Mouse (Mus musculus): ENCODE measurements around the gene Slc12a1. TPM values are rescaled to one million over a fixed set of nuclear protein-coding genes. Genes with fewer than 3 reads are reported as not detected.

The Slc12a1 gene
- polyA plus RNA-seq, 1 experiment from 2014 or later, result 0.04 TPM

- Histone ChIP-seq H3K9ac (ENCODE audit: low read depth, low read length) (no peak overlapping the region), H3K9me3 (ENCODE audit: control insufficient read depth, low read length) (no peaks in the 10 kb centered on the region), H3K4me2 (ENCODE audit: low read length) (no peak overlapping the region), H3K27me3 (replicated peaks; ENCODE audit: control insufficient read depth, insufficient read depth, low read length) (no peaks in the 10 kb centered on the region), H3K27ac (ENCODE audit: low read depth, low read length) (no peak overlapping the region), H3K4me1 (ENCODE audit: control insufficient read depth, insufficient read depth, low read depth, low read length) (peaks cover 8% of the 10 kb centered on the region), H3K4me3 (ENCODE audit: low read length) (no peak overlapping the region), H3K36me3 (ENCODE audit: control insufficient read depth, insufficient read depth, low read length) (peaks cover 3% of the 10 kb centered on the region)
- WGBS, result 86% methylated on average over 14 of the region's 14 CpGs
- no peak for ATAC-seq
Measured at GRCm38 (mm10) chr2:125259230-125260120, 107.2 kb downstream of the Slc12a1 start.

GRCm38 (mm10) chr2:125260326-125260725 lies 108.0 kb downstream of the Slc12a1 start:
- no peak for ATAC-seq
- H3K27me3 ChIP-seq (replicated peaks; ENCODE audit: control insufficient read depth, insufficient read depth, low read length), result no peaks in the 10 kb centered on the region
- H3K9me3 ChIP-seq (ENCODE audit: control insufficient read depth, low read length), result no peaks in the 10 kb centered on the region
- H3K27ac ChIP-seq (ENCODE audit: low read depth, low read length), result no peak overlapping the region
- H3K4me3 ChIP-seq (ENCODE audit: low read length), result no peak overlapping the region
- H3K4me2 ChIP-seq (ENCODE audit: low read length), result no peak overlapping the region
- 95% methylated on average over 2 of the region's 2 CpGs for WGBS
- no peaks in the 10 kb centered on the region for H3K36me3 ChIP-seq (ENCODE audit: control insufficient read depth, insufficient read depth, low read length)
- H3K4me1 ChIP-seq (ENCODE audit: control insufficient read depth, insufficient read depth, low read depth, low read length), result peaks cover 8% of the 10 kb centered on the region
- H3K9ac ChIP-seq (ENCODE audit: low read depth, low read length), result no peak overlapping the region

- H3K9me3 ChIP-seq (ENCODE audit: control insufficient read depth, low read length), result no peaks in the 10 kb centered on the region
- H3K4me3 ChIP-seq (ENCODE audit: low read length), result no peak overlapping the region
- H3K9ac ChIP-seq (ENCODE audit: low read depth, low read length), result no peak overlapping the region
- no peaks in the 10 kb centered on the region for H3K36me3 ChIP-seq (ENCODE audit: control insufficient read depth, insufficient read depth, low read length)
- no peaks in the 10 kb centered on the region for H3K27me3 ChIP-seq (replicated peaks; ENCODE audit: control insufficient read depth, insufficient read depth, low read length)
- H3K4me2 ChIP-seq (ENCODE audit: low read length), result peak overlapping the region; percentile 31; the same call in 1 of the 2 replicates
- peaks cover 8% of the 10 kb centered on the region for H3K4me1 ChIP-seq (ENCODE audit: control insufficient read depth, insufficient read depth, low read depth, low read length)
- no peak overlapping the region for H3K27ac ChIP-seq (ENCODE audit: low read depth, low read length)
- ATAC-seq, result peak; percentile 83
- WGBS, result 19% methylated on average over 5 of the region's 5 CpGs
Measured at GRCm38 (mm10) chr2:125263056-125263455, 110.8 kb downstream of the Slc12a1 start.

GRCm38 (mm10) chr2:125263753-125264152 lies 111.4 kb downstream of the Slc12a1 start:
- H3K4me3 ChIP-seq (ENCODE audit: low read length), result no peak overlapping the region

GRCm38 (mm10) chr2:125268876-125269275 lies 116.6 kb downstream of the Slc12a1 start:
- Histone ChIP-seq H3K27ac (ENCODE audit: low read depth, low read length) (no peak overlapping the region), H3K4me1 (ENCODE audit: control insufficient read depth, insufficient read depth, low read depth, low read length) (peaks cover 2% of the 10 kb centered on the region), H3K9ac (ENCODE audit: low read depth, low read length) (no peak overlapping the region), H3K27me3 (replicated peaks; ENCODE audit: control insufficient read depth, insufficient read depth, low read length) (no peaks in the 10 kb centered on the region), H3K4me2 (ENCODE audit: low read length) (no peak overlapping the region), H3K36me3 (ENCODE audit: control insufficient read depth, insufficient read depth, low read length) (no peaks in the 10 kb centered on the region), H3K9me3 (ENCODE audit: control insufficient read depth, low read length) (no peaks in the 10 kb centered on the region), H3K4me3 (ENCODE audit: low read length) (no peak overlapping the region)
- ATAC-seq, result no peak
- WGBS, result 77% methylated on average over 1 of the region's 1 CpGs

More at GRCm38 (mm10) chr2:125263753-125264152, 111.4 kb downstream of the Slc12a1 start:
- Histone ChIP-seq H3K36me3 (ENCODE audit: control insufficient read depth, insufficient read depth, low read length) (no peaks in the 10 kb centered on the region), H3K27ac (ENCODE audit: low read depth, low read length) (no peak overlapping the region), H3K27me3 (replicated peaks; ENCODE audit: control insufficient read depth, insufficient read depth, low read length) (no peaks in the 10 kb centered on the region), H3K9ac (ENCODE audit: low read depth, low read length) (no peak overlapping the region), H3K4me2 (ENCODE audit: low read length) (no peak overlapping the region), H3K4me1 (ENCODE audit: control insufficient read depth, insufficient read depth, low read depth, low read length) (peaks cover 8% of the 10 kb centered on the region), H3K9me3 (ENCODE audit: control insufficient read depth, low read length) (no peaks in the 10 kb centered on the region)
- 11% methylated on average over 9 of the region's 9 CpGs for WGBS
- no peak for ATAC-seq

GRCm38 (mm10) chr2:125275617-125276016 lies 123.3 kb downstream of the Slc12a1 start:
- H3K9me3 ChIP-seq (ENCODE audit: control insufficient read depth, low read length), result no peaks in the 10 kb centered on the region
- no peaks in the 10 kb centered on the region for H3K27me3 ChIP-seq (replicated peaks; ENCODE audit: control insufficient read depth, insufficient read depth, low read length)
- WGBS, result 73% methylated on average over 5 of the region's 5 CpGs
- no peak overlapping the region for H3K4me2 ChIP-seq (ENCODE audit: low read length)
- no peaks in the 10 kb centered on the region for H3K36me3 ChIP-seq (ENCODE audit: control insufficient read depth, insufficient read depth, low read length)
- no peak overlapping the region for H3K9ac ChIP-seq (ENCODE audit: low read depth, low read length)
- H3K4me1 ChIP-seq (ENCODE audit: control insufficient read depth, insufficient read depth, low read depth, low read length), result no peaks in the 10 kb centered on the region
- no peak for ATAC-seq
- H3K27ac ChIP-seq (ENCODE audit: low read depth, low read length), result no peak overlapping the region
- no peak overlapping the region for H3K4me3 ChIP-seq (ENCODE audit: low read length)

- no peak overlapping the region for H3K27ac ChIP-seq (ENCODE audit: low read depth, low read length)
- H3K9me3 ChIP-seq (ENCODE audit: control insufficient read depth, low read length), result no peaks in the 10 kb centered on the region
- no peaks in the 10 kb centered on the region for H3K4me1 ChIP-seq (ENCODE audit: control insufficient read depth, insufficient read depth, low read depth, low read length)
- no peaks in the 10 kb centered on the region for H3K27me3 ChIP-seq (replicated peaks; ENCODE audit: control insufficient read depth, insufficient read depth, low read length)
- H3K36me3 ChIP-seq (ENCODE audit: control insufficient read depth, insufficient read depth, low read length), result no peaks in the 10 kb centered on the region
- no peak overlapping the region for H3K4me2 ChIP-seq (ENCODE audit: low read length)
- no peak overlapping the region for H3K4me3 ChIP-seq (ENCODE audit: low read length)
- no peak for ATAC-seq
- H3K9ac ChIP-seq (ENCODE audit: low read depth, low read length), result no peak overlapping the region
- WGBS, result 95% methylated on average over 5 of the region's 5 CpGs
Measured at GRCm38 (mm10) chr2:125276692-125277091, 124.4 kb downstream of the Slc12a1 start.

GRCm38 (mm10) chr2:125278474-125278873 lies 126.2 kb downstream of the Slc12a1 start:
- Histone ChIP-seq H3K4me2 (ENCODE audit: low read length) (no peak overlapping the region), H3K4me3 (ENCODE audit: low read length) (no peak overlapping the region), H3K27me3 (replicated peaks; ENCODE audit: control insufficient read depth, insufficient read depth, low read length) (no peaks in the 10 kb centered on the region), H3K4me1 (ENCODE audit: control insufficient read depth, insufficient read depth, low read depth, low read length) (no peaks in the 10 kb centered on the region), H3K9ac (ENCODE audit: low read depth, low read length) (no peak overlapping the region), H3K36me3 (ENCODE audit: control insufficient read depth, insufficient read depth, low read length) (no peaks in the 10 kb centered on the region), H3K9me3 (ENCODE audit: control insufficient read depth, low read length) (no peaks in the 10 kb centered on the region), H3K27ac (ENCODE audit: low read depth, low read length) (no peak overlapping the region)
- no peak for ATAC-seq
- 75% methylated on average over 7 of the region's 7 CpGs for WGBS

Data from hindbrain, embryonic 16.5 days (tissue).